Comparison of ENCODE assay signal across 8 mouse cellular contexts in the genomic region with DNA sequence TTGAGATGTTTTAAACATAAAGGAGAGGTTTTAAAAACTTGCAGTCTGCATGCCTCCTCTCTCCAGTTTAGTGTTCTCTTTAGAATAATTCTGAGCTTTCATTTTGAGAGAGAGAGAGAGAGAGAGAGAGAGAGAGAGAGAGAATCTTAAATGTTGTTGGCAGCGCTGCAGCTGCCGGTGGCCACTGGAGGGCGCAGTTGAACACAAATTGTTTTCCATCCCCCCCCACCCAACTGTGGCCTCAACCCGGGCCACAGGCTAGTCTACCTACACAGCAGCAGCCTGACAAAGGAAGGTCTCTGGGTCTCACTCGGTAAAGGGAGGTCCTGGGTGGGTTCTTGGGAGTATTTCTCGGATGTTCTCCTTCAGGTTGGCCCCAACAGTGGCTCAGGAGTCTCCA. TPM values are rescaled to one million over a fixed set of nuclear protein-coding genes. Genes with fewer than 3 reads are reported as not detected.
DNase-seq lines count a peak whose midpoint lies in the region; ATAC-seq and TF ChIP-seq lines count a peak whose summit lies in the region.

No protein-coding gene starts in this region.

- no peak overlapping the region for H3K9ac ChIP-seq in heart, embryonic 11.5 days (ENCODE audit: low read depth, low read length)
- no peak overlapping the region for H3K9ac ChIP-seq in forebrain, embryonic 16.5 days (replicated peaks; ENCODE audit: low read depth, low read length)
- H3K9ac ChIP-seq in midbrain, embryonic 13.5 days (replicated peaks): no peak overlapping the region

- no peak overlapping the region for H3K27ac ChIP-seq in heart, embryonic 11.5 days (ENCODE audit: low read depth, low read length)
- H3K27ac ChIP-seq in bone marrow macrophage, adult 2 months (ENCODE audit: insufficient read depth, low read depth, low read length): no peak overlapping the region
- no peak overlapping the region for H3K27ac ChIP-seq in forebrain, embryonic 16.5 days (ENCODE audit: low read length)
- H3K27ac ChIP-seq in midbrain, embryonic 13.5 days: no peak overlapping the region

- intact Hi-C loops in heart, postnatal 10 days (cut with DNase I): loop anchor here (1.0 kb wide), 1 partner anchor 433 kb away; no protein-coding TSS in a partner anchor

- peak; percentile 26 to 57 for DNase-seq in heart, postnatal 10 days
- peak; percentile 19 for DNase-seq in CD4-positive helper T cell, adult 2 months (ENCODE audit: low read depth, low spot score)
- peak; percentile 36 to 82 for DNase-seq in layer of hippocampus, postnatal 25 days (ENCODE audit: extremely low spot score in 1 of 2, low spot score in 1 of 2)
- DNase-seq in thymus, postnatal 4 days: peak; percentile 76

- H3K4me2 ChIP-seq in heart, embryonic 11.5 days: no peak overlapping the region
- H3K4me2 ChIP-seq in forebrain, embryonic 16.5 days (ENCODE audit: low read length): no peak overlapping the region
- no peak overlapping the region for H3K4me2 ChIP-seq in midbrain, embryonic 13.5 days (replicated peaks)

- no peaks in the 10 kb centered on the region for H3K9me3 ChIP-seq in heart, embryonic 11.5 days (replicated peaks; ENCODE audit: control insufficient read depth, low read length)
- no peaks in the 10 kb centered on the region for H3K9me3 ChIP-seq in forebrain, embryonic 16.5 days (ENCODE audit: control insufficient read depth, low read length)
- H3K9me3 ChIP-seq in midbrain, embryonic 13.5 days: no peaks in the 10 kb centered on the region

- H3K36me3 ChIP-seq in heart, embryonic 11.5 days (ENCODE audit: control insufficient read depth, insufficient read depth, low read length): no peaks in the 10 kb centered on the region
- H3K36me3 ChIP-seq in forebrain, embryonic 16.5 days (ENCODE audit: control insufficient read depth, insufficient read depth): no peaks in the 10 kb centered on the region
- H3K36me3 ChIP-seq in midbrain, embryonic 13.5 days: no peaks in the 10 kb centered on the region

- peak; percentile 94 for TF ChIP-seq CTCF in bone marrow macrophage, adult 2 months (IDR thresholded peaks at IDR 0.05; ENCODE audit: low read depth, low read length)

- no peak for ATAC-seq in heart, embryonic 11.5 days (replicated peaks; ENCODE audit: insufficient number of reproducible peaks, low FRiP score, low TSS enrichment)
- peak; percentile 32; the same call in 1 of the 2 replicates for ATAC-seq in forebrain, embryonic 16.5 days
- ATAC-seq in midbrain, embryonic 13.5 days: peak; percentile 31; the same call in 1 of the 2 replicates

- WGBS in heart, embryonic 11.5 days (ENCODE audit: insufficient replicate concordance): 9% methylated on average over 6 of the region's 6 CpGs
- WGBS in forebrain, embryonic 16.5 days: 11% methylated on average over 6 of the region's 6 CpGs
- WGBS in midbrain, embryonic 13.5 days: 9% methylated on average over 6 of the region's 6 CpGs

- H3K4me3 ChIP-seq in heart, embryonic 11.5 days (ENCODE audit: low read depth, low read length): no peak overlapping the region
- no peak overlapping the region for H3K4me3 ChIP-seq in bone marrow macrophage, adult 2 months (ENCODE audit: insufficient read depth, low read length)
- H3K4me3 ChIP-seq in forebrain, embryonic 16.5 days (replicated peaks; ENCODE audit: low read length): no peak overlapping the region
- H3K4me3 ChIP-seq in midbrain, embryonic 13.5 days (replicated peaks): no peak overlapping the region

- H3K27me3 ChIP-seq in heart, embryonic 11.5 days (ENCODE audit: control insufficient read depth, insufficient read depth, low read length): 0 out of 2 replicates have a peak, but pooled peaks cover 2% of the 10 kb centered on the region
- H3K27me3 ChIP-seq in forebrain, embryonic 16.5 days (replicated peaks; ENCODE audit: control insufficient read depth, insufficient read depth, low read length): no peaks in the 10 kb centered on the region
- H3K27me3 ChIP-seq in midbrain, embryonic 13.5 days: 0 out of 2 replicates have a peak, but pooled peaks cover 10% of the 10 kb centered on the region

- H3K4me1 ChIP-seq in heart, embryonic 11.5 days (ENCODE audit: control insufficient read depth, insufficient read depth, low read length): no peaks in the 10 kb centered on the region
- H3K4me1 ChIP-seq in bone marrow macrophage, adult 2 months (ENCODE audit: control insufficient read depth, insufficient read depth, low read length): no peaks in the 10 kb centered on the region
- no peaks in the 10 kb centered on the region for H3K4me1 ChIP-seq in forebrain, embryonic 16.5 days (replicated peaks; ENCODE audit: control insufficient read depth, insufficient read depth, low read length)
- H3K4me1 ChIP-seq in midbrain, embryonic 13.5 days (replicated peaks): no peaks in the 10 kb centered on the region

- no peak for TF ChIP-seq POLR2A in bone marrow macrophage, adult 2 months (IDR thresholded peaks at IDR 0.05; ENCODE audit: borderline replicate concordance, low read depth, low read length)

RNA-seq across cellular contexts. Expression of a gene that starts 29.7 kb away (rescaled TPM):
- not detected for total RNA-seq in heart, postnatal 10 days (2021)
- not detected in 2 replicates for polyA plus RNA-seq in heart, embryonic 11.5 days (2014; fragmentation: Nextera tagmentation; extraction: Ambion mirVana)
- polyA plus RNA-seq in bone marrow macrophage, adult 2 months (2012; ENCODE audit: insufficient read depth, insufficient read length, missing spikeins): not detected in 2 replicates
- polyA plus RNA-seq in forebrain, embryonic 16.5 days (2015; fragmentation: Nextera tagmentation; extraction: Ambion mirVana): not detected in 2 replicates
- total RNA-seq in layer of hippocampus, postnatal 25 days (2021): under 1 TPM in 1 of 2 experiments, not detected in 1; 0.10 TPM
- not detected in 2 replicates for polyA plus RNA-seq in midbrain, embryonic 13.5 days (2015; fragmentation: Nextera tagmentation; extraction: Ambion mirVana)

Comparison
In these comparisons a context has a peak if more than half of its experiments do, and no peak if none do; other contexts are left out.
1. DNase-seq: peak in every context shown above with its lines; median percentile 76 in thymus, postnatal 4 days; 59 in layer of hippocampus, postnatal 25 days; 42 in heart, postnatal 10 days; 19 in CD4-positive helper T cell, adult 2 months.